Mouse (Mus musculus): ENCODE data around the gene Spata3. TPM values are rescaled to one million over a fixed set of nuclear protein-coding genes. Genes with fewer than 3 reads are reported as not detected.

Spata3 gene
- polyA plus RNA-seq, 1 experiment from 2014 or later, result not detected

DNA sequence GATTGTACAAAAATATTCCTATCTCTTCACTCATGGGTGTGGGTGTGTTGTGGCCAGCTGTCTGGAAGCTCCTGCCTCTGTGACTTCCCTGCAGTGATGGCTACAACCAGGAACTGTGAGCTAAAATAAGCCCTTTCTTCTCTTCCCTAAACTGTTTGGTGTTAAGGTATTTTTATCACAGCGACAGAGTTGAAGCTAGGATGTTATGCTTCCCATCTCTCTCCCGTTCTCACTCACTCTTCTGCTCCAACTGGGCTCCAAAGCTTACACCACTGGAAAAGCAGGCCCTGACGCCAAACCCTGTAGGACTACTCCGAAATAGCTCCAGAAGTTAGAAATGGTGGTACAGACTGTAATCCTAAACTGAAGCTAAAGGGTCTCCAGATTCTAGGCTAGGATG, 28.4 kb downstream of the Spata3 start:
- no peak overlapping the region; the same call in 1 of the 2 replicates for H3K4me2 ChIP-seq
- H3K4me1 ChIP-seq (replicated peaks; ENCODE audit: control insufficient read depth, insufficient read depth, low read length), result 0 out of 2 replicates have a peak, but pooled peaks cover 2% of the 10 kb centered on the region
- H3K27ac ChIP-seq (ENCODE audit: low read depth, low read length), result no peak overlapping the region
- H3K9me3 ChIP-seq (ENCODE audit: control insufficient read depth, low read length), result no peaks in the 10 kb centered on the region
- no peak for ATAC-seq (replicated peaks; ENCODE audit: low FRiP score)
- no peaks in the 10 kb centered on the region for H3K36me3 ChIP-seq (ENCODE audit: control insufficient read depth, insufficient read depth, low read length)
- H3K4me3 ChIP-seq (ENCODE audit: low read depth, low read length), result no peak overlapping the region
- peaks cover 63% of the 10 kb centered on the region for H3K27me3 ChIP-seq (replicated peaks; ENCODE audit: control insufficient read depth, insufficient read depth, low read length)
- no peak overlapping the region for H3K9ac ChIP-seq (ENCODE audit: low read depth, low read length)
- DNase-seq (ENCODE audit: low spot score), result no peak
- WGBS, result 50% methylated on average over 4 of the region's 4 CpGs

DNA sequence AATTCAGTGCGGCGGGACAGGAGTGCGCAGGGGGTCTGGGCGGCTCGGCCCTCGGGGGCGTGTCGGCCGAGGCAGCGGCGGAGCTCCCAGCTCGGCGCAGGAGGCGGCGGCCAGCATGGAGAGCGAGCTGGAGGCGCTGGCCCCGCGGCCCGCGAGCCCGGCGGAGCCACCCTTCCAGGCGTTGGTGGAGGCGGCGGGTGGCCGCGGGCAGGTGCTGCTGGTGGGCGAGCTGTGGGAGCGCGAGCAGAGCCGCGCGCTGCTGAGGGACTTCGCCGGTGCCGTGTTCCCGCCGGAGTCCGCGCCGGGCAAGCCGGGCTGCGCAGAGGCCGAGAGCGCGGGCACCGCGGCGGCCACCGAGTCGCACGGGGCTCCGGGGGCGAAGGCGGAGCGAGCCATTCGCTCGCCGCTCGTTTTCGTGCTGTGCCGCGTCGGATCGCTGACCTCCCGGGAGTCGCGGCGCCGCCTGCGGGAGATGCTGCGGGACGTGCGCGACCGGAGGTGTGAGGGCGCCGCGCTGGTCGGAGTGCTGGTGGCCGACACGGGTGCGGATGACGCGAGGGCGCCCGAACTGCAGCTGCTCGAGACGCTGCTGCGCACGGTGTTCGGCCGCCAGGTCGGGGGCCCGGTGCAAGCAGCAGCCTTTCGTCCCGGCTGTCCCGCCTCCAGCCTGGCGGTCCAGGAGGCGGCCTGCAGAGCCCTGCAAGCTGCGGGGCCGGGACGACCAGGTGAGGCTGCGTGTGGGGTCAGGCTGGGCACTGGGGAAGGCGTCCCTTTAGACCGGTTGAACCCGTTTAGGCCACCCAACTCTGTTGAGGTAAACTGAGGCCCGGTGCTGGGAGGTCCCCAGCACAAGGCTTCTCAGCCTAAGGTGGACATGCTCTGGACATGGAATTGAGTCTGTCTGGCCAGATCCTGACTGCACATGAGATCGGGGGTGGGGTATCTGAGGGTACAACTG, 29.5 kb downstream of the Spata3 start, which contains the start of gene 2810459M11Rik:
2810459M11Rik (plus strand) TSS at position 16 of the 958 bp plus-strand sequence.
- ATAC-seq (replicated peaks; ENCODE audit: low FRiP score), result peak; percentile 61
- Histone ChIP-seq H3K4me3 (ENCODE audit: low read depth, low read length) (peak within 1 kb of the TSS; percentile 54), H3K9ac (ENCODE audit: low read depth, low read length) (peak within 1 kb of the TSS; percentile 55), H3K4me1 (replicated peaks; ENCODE audit: control insufficient read depth, insufficient read depth, low read length) (0 out of 2 replicates have a peak, but pooled peaks cover 2% of the 10 kb centered on the region), H3K36me3 (ENCODE audit: control insufficient read depth, insufficient read depth, low read length) (no peaks in the 10 kb centered on the region), H3K27ac (ENCODE audit: low read depth, low read length) (peak within 1 kb of the TSS; percentile 55), H3K4me2 (peak within 1 kb of the TSS; percentile 69), H3K9me3 (ENCODE audit: control insufficient read depth, low read length) (no peaks in the 10 kb centered on the region), H3K27me3 (replicated peaks; ENCODE audit: control insufficient read depth, insufficient read depth, low read length) (peaks cover 63% of the 10 kb centered on the region)
- under 1% methylated on average over 110 of the region's 110 CpGs for WGBS
- peak; percentile 56 for DNase-seq (ENCODE audit: low spot score)

GRCm38 (mm10) chr1:86046833-86047563, 30.4 kb downstream of the Spata3 start:
- Histone ChIP-seq H3K9ac (ENCODE audit: low read depth, low read length) (peak overlapping the region; percentile 55), H3K27me3 (replicated peaks; ENCODE audit: control insufficient read depth, insufficient read depth, low read length) (peaks cover 63% of the 10 kb centered on the region), H3K27ac (ENCODE audit: low read depth, low read length) (peak overlapping the region; percentile 55; the same call in 1 of the 2 replicates), H3K4me3 (ENCODE audit: low read depth, low read length) (peak overlapping the region; percentile 54), H3K9me3 (ENCODE audit: control insufficient read depth, low read length) (no peaks in the 10 kb centered on the region), H3K4me2 (peak overlapping the region; percentile 69), H3K36me3 (ENCODE audit: control insufficient read depth, insufficient read depth, low read length) (no peaks in the 10 kb centered on the region), H3K4me1 (replicated peaks; ENCODE audit: control insufficient read depth, insufficient read depth, low read length) (0 out of 2 replicates have a peak, but pooled peaks cover 2% of the 10 kb centered on the region)
- DNase-seq (ENCODE audit: low spot score) (peak; percentile 39), ATAC-seq (replicated peaks; ENCODE audit: low FRiP score) (peak; percentile 19; the same call in 1 of the 2 replicates)
- WGBS, result 11% methylated on average over 24 of the region's 24 CpGs

GRCm38 (mm10) chr1:86048231-86048630, 31.6 kb downstream of the Spata3 start:
- Histone ChIP-seq H3K27ac (ENCODE audit: low read depth, low read length) (no peak overlapping the region), H3K9me3 (ENCODE audit: control insufficient read depth, low read length) (no peaks in the 10 kb centered on the region), H3K4me2 (no peak overlapping the region), H3K9ac (ENCODE audit: low read depth, low read length) (no peak overlapping the region), H3K4me3 (ENCODE audit: low read depth, low read length) (no peak overlapping the region), H3K4me1 (replicated peaks; ENCODE audit: control insufficient read depth, insufficient read depth, low read length) (0 out of 2 replicates have a peak, but pooled peaks cover 2% of the 10 kb centered on the region), H3K36me3 (ENCODE audit: control insufficient read depth, insufficient read depth, low read length) (no peaks in the 10 kb centered on the region), H3K27me3 (replicated peaks; ENCODE audit: control insufficient read depth, insufficient read depth, low read length) (peaks cover 58% of the 10 kb centered on the region)
- DNase-seq (ENCODE audit: low spot score) (no peak), ATAC-seq (replicated peaks; ENCODE audit: low FRiP score) (no peak)
- 62% methylated on average over 4 of the region's 4 CpGs for WGBS

- Histone ChIP-seq H3K9me3 (ENCODE audit: control insufficient read depth, low read length) (no peaks in the 10 kb centered on the region), H3K27me3 (replicated peaks; ENCODE audit: control insufficient read depth, insufficient read depth, low read length) (peaks cover 53% of the 10 kb centered on the region), H3K9ac (ENCODE audit: low read depth, low read length) (no peak overlapping the region), H3K4me2 (no peak overlapping the region), H3K4me3 (ENCODE audit: low read depth, low read length) (no peak overlapping the region), H3K36me3 (ENCODE audit: control insufficient read depth, insufficient read depth, low read length) (no peaks in the 10 kb centered on the region), H3K4me1 (replicated peaks; ENCODE audit: control insufficient read depth, insufficient read depth, low read length) (0 out of 2 replicates have a peak, but pooled peaks cover 2% of the 10 kb centered on the region), H3K27ac (ENCODE audit: low read depth, low read length) (no peak overlapping the region)
- DNase-seq (ENCODE audit: low spot score) (no peak), ATAC-seq (replicated peaks; ENCODE audit: low FRiP score) (no peak)
- 75% methylated on average over 3 of the region's 3 CpGs for WGBS
Measured at GRCm38 (mm10) chr1:86048744-86049143, 32.1 kb downstream of the Spata3 start.

DNA sequence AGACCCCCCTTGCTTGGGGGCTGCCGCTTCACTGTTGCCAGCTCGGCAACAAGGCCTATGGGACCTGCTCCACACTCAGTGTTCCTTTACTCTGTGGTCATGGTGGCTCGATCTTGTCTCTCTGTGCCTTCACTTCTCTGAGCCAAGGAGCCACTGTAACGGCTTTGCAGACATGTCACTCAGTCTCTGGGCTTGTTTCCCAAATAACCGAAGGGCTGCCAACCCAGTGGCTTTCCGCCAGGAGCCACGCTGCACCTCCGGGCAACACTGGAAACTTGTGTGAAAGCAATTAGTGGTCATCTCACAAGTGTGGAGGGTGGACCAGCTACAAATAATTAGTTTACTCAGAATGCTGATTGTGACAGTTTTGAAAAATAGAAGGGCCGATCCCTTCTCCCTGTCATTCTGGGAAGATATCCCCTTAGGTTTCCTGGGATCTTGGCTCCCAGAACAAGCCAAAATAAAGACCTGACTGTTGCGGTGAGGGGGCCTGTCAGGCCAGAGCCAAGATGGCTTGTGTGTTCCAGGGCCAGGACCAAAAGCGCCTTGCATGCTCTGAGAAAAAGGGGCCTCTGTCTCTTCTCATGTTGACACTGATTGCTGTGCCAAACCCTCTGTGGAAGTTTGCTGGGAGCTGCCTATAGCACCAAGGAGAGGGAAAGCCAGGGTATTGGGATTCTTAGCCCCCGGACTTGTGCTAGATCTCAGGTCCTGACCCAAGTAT, 36.7 kb downstream of the Spata3 start:
- ATAC-seq (replicated peaks; ENCODE audit: low FRiP score), result no peak
- H3K9ac ChIP-seq (ENCODE audit: low read depth, low read length), result no peak overlapping the region
- H3K4me3 ChIP-seq (ENCODE audit: low read depth, low read length), result no peak overlapping the region
- H3K36me3 ChIP-seq (ENCODE audit: control insufficient read depth, insufficient read depth, low read length), result no peaks in the 10 kb centered on the region
- H3K4me1 ChIP-seq (replicated peaks; ENCODE audit: control insufficient read depth, insufficient read depth, low read length), result no peaks in the 10 kb centered on the region
- no peak overlapping the region for H3K4me2 ChIP-seq
- WGBS, result 84% methylated on average over 12 of the region's 12 CpGs
- DNase-seq (ENCODE audit: low spot score), result no peak
- H3K27ac ChIP-seq (ENCODE audit: low read depth, low read length), result no peak overlapping the region
- no peaks in the 10 kb centered on the region for H3K9me3 ChIP-seq (ENCODE audit: control insufficient read depth, low read length)
- peaks cover 9% of the 10 kb centered on the region for H3K27me3 ChIP-seq (replicated peaks; ENCODE audit: control insufficient read depth, insufficient read depth, low read length)

GRCm38 (mm10) chr1:86054943-86055342, 38.3 kb downstream of the Spata3 start:
- no peaks in the 10 kb centered on the region for H3K9me3 ChIP-seq (ENCODE audit: control insufficient read depth, low read length)
- DNase-seq (ENCODE audit: low spot score) (no peak), ATAC-seq (replicated peaks; ENCODE audit: low FRiP score) (no peak)
- H3K36me3 ChIP-seq (ENCODE audit: control insufficient read depth, insufficient read depth, low read length), result no peaks in the 10 kb centered on the region
- peak overlapping the region; percentile 1; the same call in 1 of the 2 replicates for H3K27ac ChIP-seq (ENCODE audit: low read depth, low read length)
- 61% methylated on average over 3 of the region's 3 CpGs for WGBS
- H3K4me2 ChIP-seq, result no peak overlapping the region
- no peaks in the 10 kb centered on the region for H3K4me1 ChIP-seq (replicated peaks; ENCODE audit: control insufficient read depth, insufficient read depth, low read length)
- no peaks in the 10 kb centered on the region for H3K27me3 ChIP-seq (replicated peaks; ENCODE audit: control insufficient read depth, insufficient read depth, low read length)
- no peak overlapping the region for H3K4me3 ChIP-seq (ENCODE audit: low read depth, low read length)
- H3K9ac ChIP-seq (ENCODE audit: low read depth, low read length), result no peak overlapping the region

GRCm38 (mm10) chr1:86056284-86056683, 39.7 kb downstream of the Spata3 start:
- Histone ChIP-seq H3K4me2 (no peak overlapping the region), H3K27me3 (replicated peaks; ENCODE audit: control insufficient read depth, insufficient read depth, low read length) (no peaks in the 10 kb centered on the region), H3K4me1 (replicated peaks; ENCODE audit: control insufficient read depth, insufficient read depth, low read length) (no peaks in the 10 kb centered on the region), H3K9ac (ENCODE audit: low read depth, low read length) (no peak overlapping the region), H3K27ac (ENCODE audit: low read depth, low read length) (peak overlapping the region; percentile 78), H3K36me3 (ENCODE audit: control insufficient read depth, insufficient read depth, low read length) (no peaks in the 10 kb centered on the region), H3K9me3 (ENCODE audit: control insufficient read depth, low read length) (no peaks in the 10 kb centered on the region), H3K4me3 (ENCODE audit: low read depth, low read length) (no peak overlapping the region)
- ATAC-seq (replicated peaks; ENCODE audit: low FRiP score) (peak; percentile 63), DNase-seq (ENCODE audit: low spot score) (peak; percentile 39)
- WGBS, result 84% methylated on average over 4 of the region's 4 CpGs

Data from liver, embryonic 11.5 days (tissue).